Mouse (Mus musculus): ENCODE measurements around the gene Wdr62.

DNA sequence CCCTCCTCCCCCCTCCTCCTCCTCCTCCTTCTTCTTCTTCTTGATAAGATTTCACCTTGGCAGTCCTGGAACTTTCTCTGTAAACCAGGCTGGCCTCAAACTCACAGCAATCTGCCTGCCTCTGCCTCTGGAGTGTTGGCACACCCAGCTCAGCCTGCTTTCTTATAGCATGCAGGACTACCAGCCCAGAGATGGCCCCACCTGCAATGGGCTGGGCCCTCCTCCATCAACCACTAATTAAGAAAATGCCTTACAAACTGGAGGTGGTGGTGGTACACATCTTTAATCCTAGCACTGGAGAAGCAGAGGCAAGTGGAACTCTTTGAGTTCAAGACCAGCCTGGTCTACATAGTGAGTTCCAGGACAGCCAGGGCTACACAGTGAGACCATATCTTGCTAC lies 46.2 kb upstream of the Wdr62 start:
- TF ChIP-seq TAL1 (IDR thresholded peaks at IDR 0.05; ENCODE audit: low read length) (no peak), GATA1 (IDR thresholded peaks at IDR 0.05; ENCODE audit: low read length) (no peak)
